Mouse (Mus musculus) C2C12 (cell line): ENCODE results near the gene Med15. TPM values are rescaled to one million over a fixed set of nuclear protein-coding genes. Genes with fewer than 3 reads are reported as not detected.
A peak's percentile ranks its signal among the peaks of the same experiment; 100 is the strongest.

Source experiments
- H3K27me3 ChIP-seq: one replicate; pipeline ENCODE4 v1.6.1; 2011; ENCODE audit not compliant: control insufficient read depth, insufficient read depth, insufficient read length
- H3K36me3 ChIP-seq: one replicate; pipeline ENCODE4 v1.6.1; 2011; ENCODE audit not compliant: control insufficient read depth, insufficient read depth
- H3K4me3 ChIP-seq: one replicate; pipeline ENCODE4 v1.5.1; 2011; ENCODE audit warnings: mild to moderate bottlenecking, control low read depth; ENCODE audit not compliant: poor library complexity, insufficient read depth, severe bottlenecking
- H3K79me2 ChIP-seq: one replicate; pipeline ENCODE4 v1.6.1; 2011; ENCODE audit not compliant: control insufficient read depth, insufficient read depth
- H3K79me3 ChIP-seq: one replicate; pipeline ENCODE4 v1.6.1; 2011; ENCODE audit warnings: low read depth, control low read depth
- H3ac ChIP-seq: one replicate; pipeline ENCODE3; 2011; ENCODE audit warnings: low read depth; ENCODE audit not compliant: control insufficient read depth, insufficient read length
- CEBPB ChIP-seq: IDR thresholded peaks from one replicate; pipeline ENCODE4 v1.6.1; 2011; ENCODE audit warnings: low read depth, mild to moderate bottlenecking, control low read depth, moderate library complexity
- CTCF ChIP-seq: IDR thresholded peaks from one replicate; pipeline ENCODE4 v1.5.1; 2011; ENCODE audit not compliant: control insufficient read depth, insufficient read depth, insufficient read length
- FOSL1 ChIP-seq: IDR thresholded peaks from one replicate; pipeline ENCODE4 v1.8.0; 2011; ENCODE audit warnings: mild to moderate bottlenecking, low read length; ENCODE audit not compliant: poor library complexity, insufficient read depth, severe bottlenecking
- MAX ChIP-seq: IDR thresholded peaks from one replicate; pipeline ENCODE4 v1.6.1; 2011; ENCODE audit warnings: mild to moderate bottlenecking, control low read depth
- MYOD1 ChIP-seq: IDR thresholded peaks from one replicate; pipeline ENCODE4 v1.6.1; 2011; ENCODE audit warnings: low read depth; ENCODE audit not compliant: control insufficient read depth, insufficient read length
- MYOG ChIP-seq: IDR thresholded peaks from one replicate; pipeline ENCODE4 v1.6.1; 2011; ENCODE audit not compliant: control insufficient read depth, insufficient read length; ENCODE audit errors: extremely low read depth
- USF1 ChIP-seq: IDR thresholded peaks from one replicate; pipeline ENCODE4 v1.6.1; 2011; ENCODE audit warnings: low read depth, mild to moderate bottlenecking, control low read depth, moderate library complexity
- polyA plus RNA-seq: library from polyadenylated mRNA; unstranded; fragments of >200 nt; fragmentation: generic; extraction: Trizol; gene quantifications from one replicate; pipeline ENCODE4 v1.2.1, GENCODE M21; 2012; ENCODE audit warnings: missing spikeins

Med15 gene
- polyA plus RNA-seq, 1 experiment: 45.9 TPM

GRCm38 (mm10) chr16:17647566-17648340, 84.9 kb downstream of the Med15 start:
- no peaks in the 10 kb centered on the region for H3K79me2 ChIP-seq
- no peaks in the 10 kb centered on the region for H3K79me3 ChIP-seq
- H3K36me3 ChIP-seq: peaks cover 56% of the 10 kb centered on the region
- TF ChIP-seq MYOG: no peak
- no peak for TF ChIP-seq CEBPB
- TF ChIP-seq MYOD1: no peak
- no peak for TF ChIP-seq USF1
- no peak for TF ChIP-seq FOSL1
- no peak for TF ChIP-seq CTCF
- no peak for TF ChIP-seq MAX
- no peak overlapping the region for H3ac ChIP-seq
- H3K27me3 ChIP-seq: no peaks in the 10 kb centered on the region
- no peak overlapping the region for H3K4me3 ChIP-seq

GRCm38 (mm10) chr16:17647156-17647555, 85.5 kb downstream of the Med15 start:
- Histone ChIP-seq H3K27me3 (no peaks in the 10 kb centered on the region), H3K4me3 (peak overlapping the region; percentile 27), H3ac (peak overlapping the region; percentile 8), H3K79me3 (no peaks in the 10 kb centered on the region), H3K79me2 (no peaks in the 10 kb centered on the region), H3K36me3 (peaks cover 55% of the 10 kb centered on the region)
- no peak for TF ChIP-seq CEBPB
- no peak for TF ChIP-seq MYOG
- TF ChIP-seq USF1: no peak
- TF ChIP-seq CTCF: no peak
- no peak for TF ChIP-seq MAX
- TF ChIP-seq FOSL1: no peak
- no peak for TF ChIP-seq MYOD1

DNA sequence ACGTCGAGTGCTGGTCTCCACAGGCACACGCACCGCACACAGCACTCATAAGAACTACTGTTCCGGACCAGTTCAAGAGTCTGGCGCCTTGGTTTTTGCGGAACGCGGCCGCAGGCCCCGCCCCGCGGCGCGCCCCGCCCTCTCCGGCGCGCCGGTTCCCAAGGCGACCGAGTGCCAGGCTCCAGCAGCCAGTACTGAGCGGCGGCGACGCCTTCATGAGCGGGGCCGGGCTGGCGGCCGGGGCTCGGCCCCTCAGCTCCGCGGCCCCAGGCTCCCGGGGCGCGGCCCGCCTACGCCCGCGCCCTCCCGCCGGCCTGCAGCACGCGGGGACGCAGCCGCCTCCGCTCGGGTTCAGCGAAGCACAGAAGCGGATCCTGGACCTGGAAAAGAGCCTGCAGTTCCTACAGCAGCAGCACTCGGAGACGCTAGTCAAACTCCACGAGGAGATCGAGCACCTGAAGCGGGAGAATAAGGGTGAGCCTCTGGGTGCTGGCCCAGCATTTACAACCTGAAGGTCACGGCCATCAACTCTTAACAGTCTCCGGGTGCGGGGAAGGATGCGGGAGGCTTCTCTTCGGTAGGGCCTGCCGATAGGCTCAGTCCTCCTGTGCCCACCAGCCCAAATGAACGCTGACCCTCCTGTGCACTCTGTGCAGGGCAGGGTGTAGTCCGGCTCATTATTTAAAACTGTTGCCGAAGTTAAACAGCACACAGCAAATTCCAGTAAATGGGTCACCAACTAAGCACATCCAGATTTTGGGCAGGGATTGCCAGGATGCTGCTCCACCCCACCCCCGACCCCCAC, 86.2 kb downstream of the Med15 start, which contains the start of gene Ccdc74a:
Gene Ccdc74a, plus strand, starts transcription at position 161 of the 805 bp plus-strand sequence.
- no peaks in the 10 kb centered on the region for H3K79me3 ChIP-seq
- TF ChIP-seq FOSL1 (no peak), CTCF (no peak), MYOD1 (no peak)
- no peaks in the 10 kb centered on the region for H3K27me3 ChIP-seq
- no peaks in the 10 kb centered on the region for H3K79me2 ChIP-seq
- H3K4me3 ChIP-seq: peak within 1 kb of the TSS; percentile 27
- peak within 1 kb of the TSS; percentile 38 for H3ac ChIP-seq
- peaks cover 53% of the 10 kb centered on the region for H3K36me3 ChIP-seq

- Histone ChIP-seq H3ac (no peak overlapping the region), H3K4me3 (no peak overlapping the region), H3K79me2 (no peaks in the 10 kb centered on the region), H3K79me3 (no peaks in the 10 kb centered on the region), H3K27me3 (no peaks in the 10 kb centered on the region), H3K36me3 (peaks cover 64% of the 10 kb centered on the region)
- TF ChIP-seq CEBPB: no peak
- no peak for TF ChIP-seq USF1
- TF ChIP-seq MAX: no peak
- no peak for TF ChIP-seq MYOG
- TF ChIP-seq CTCF: no peak
- no peak for TF ChIP-seq MYOD1
- no peak for TF ChIP-seq FOSL1
Observed at GRCm38 (mm10) chr16:17643437-17643990, 89.2 kb downstream of the Med15 start.

GRCm38 (mm10) chr16:17642311-17642710, 90.4 kb downstream of the Med15 start:
- Histone ChIP-seq H3ac (no peak overlapping the region), H3K27me3 (no peaks in the 10 kb centered on the region), H3K79me3 (no peaks in the 10 kb centered on the region), H3K79me2 (no peaks in the 10 kb centered on the region), H3K36me3 (peaks cover 71% of the 10 kb centered on the region), H3K4me3 (no peak overlapping the region)
- TF ChIP-seq MAX (no peak), MYOD1 (no peak), FOSL1 (no peak), CTCF (no peak), CEBPB (no peak), MYOG (no peak), USF1 (no peak)

DNA sequence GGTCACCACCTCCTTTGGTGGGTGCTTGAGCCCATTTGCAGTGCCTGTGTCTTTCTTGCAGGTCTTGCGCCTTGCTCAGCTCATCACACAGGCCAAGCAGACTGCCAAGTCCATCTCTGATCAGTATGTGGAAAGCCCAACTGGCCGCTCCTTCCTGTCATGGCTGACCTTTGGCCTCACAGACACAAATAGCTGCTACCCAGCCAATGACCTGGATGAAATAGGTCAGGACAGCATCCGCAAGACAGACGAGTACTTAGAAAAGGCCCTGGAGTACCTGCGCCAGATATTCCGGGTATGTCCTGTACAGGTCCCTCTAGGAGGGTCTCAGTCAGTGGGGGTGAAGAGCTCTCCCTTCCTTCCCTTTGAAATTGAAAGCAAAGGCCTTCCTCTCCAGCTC, 91.4 kb downstream of the Med15 start:
- Histone ChIP-seq H3K4me3 (no peak overlapping the region), H3K79me3 (no peaks in the 10 kb centered on the region), H3ac (no peak overlapping the region), H3K27me3 (no peaks in the 10 kb centered on the region), H3K36me3 (peaks cover 76% of the 10 kb centered on the region), H3K79me2 (no peaks in the 10 kb centered on the region)
- TF ChIP-seq MYOD1 (no peak), CEBPB (no peak)
